Mouse (Mus musculus): ENCODE results near the gene Hoxc4. TPM values are rescaled to one million over a fixed set of nuclear protein-coding genes. Genes with fewer than 3 reads are reported as not detected.

The Hoxc4 gene
- total RNA-seq, 1 experiment: 0.31 TPM

DNA sequence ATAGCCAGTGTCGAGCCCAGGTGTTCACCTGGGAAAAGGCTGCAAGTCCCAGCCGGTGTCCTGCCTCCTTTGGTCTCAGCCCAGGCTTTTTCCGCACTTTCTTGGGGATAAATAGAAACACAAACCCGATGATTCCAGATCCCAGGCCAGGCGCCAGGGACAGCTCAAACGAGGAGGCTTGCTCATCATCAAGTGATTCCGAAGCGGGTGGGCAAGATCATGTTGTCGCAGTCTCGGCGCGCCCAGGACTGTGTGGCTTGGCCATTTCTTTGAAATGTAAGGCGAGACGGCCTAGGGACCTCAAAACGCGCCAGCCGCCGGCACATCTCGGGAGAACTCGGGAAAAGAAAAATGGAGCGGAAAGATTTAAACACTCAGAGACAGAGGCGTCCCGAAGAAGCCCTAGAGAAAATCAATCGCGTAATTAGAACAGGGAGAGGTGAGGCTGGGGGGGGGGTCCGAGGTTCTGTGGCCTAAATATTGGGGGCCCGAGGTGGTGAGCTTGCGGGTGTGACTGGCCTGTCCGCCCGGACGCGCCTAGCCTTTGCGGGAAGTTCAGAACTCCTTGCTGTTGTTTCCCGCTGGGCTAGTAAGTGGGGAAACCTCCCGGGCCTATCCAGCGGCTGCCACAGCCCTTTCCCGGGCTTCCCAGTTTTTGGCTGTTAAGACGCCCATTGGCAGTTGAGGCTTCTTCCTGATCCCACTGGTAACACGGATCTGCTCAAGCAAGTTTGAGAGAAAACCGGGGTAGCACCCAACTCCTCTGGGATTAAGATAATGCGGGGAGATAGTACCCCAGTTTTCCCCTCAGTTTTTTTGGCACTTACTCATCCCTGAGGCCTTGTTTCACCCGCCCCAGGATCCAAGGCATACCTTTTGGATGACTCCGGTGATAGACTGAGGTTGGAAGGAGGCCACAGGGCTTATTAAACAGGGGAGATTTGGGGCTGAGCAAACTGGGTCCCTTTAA lies 8.8 kb downstream of the Hoxc4 start:
- in situ Hi-C loops (cut with MboI; ENCODE audit: low sequenced_read_pairs in 2 of 2, unreplicated experiment in 2 of 2): no loop called here
- TF ChIP-seq CHD2 (IDR thresholded peaks at IDR 0.05; ENCODE audit: low read depth, low read length): no peak
- no peak for TF ChIP-seq ZNF384 (IDR thresholded peaks at IDR 0.05; ENCODE audit: low read depth, low read length)
- no peak for TF ChIP-seq HCFC1 (IDR thresholded peaks at IDR 0.05; ENCODE audit: borderline replicate concordance, insufficient read depth, low read length)
- no peak for TF ChIP-seq ZC3H11A (IDR thresholded peaks at IDR 0.05; ENCODE audit: borderline replicate concordance, low read depth, low read length)
- TF ChIP-seq MAFK (IDR thresholded peaks at IDR 0.05; ENCODE audit: insufficient read depth, low read depth, low read length): no peak
- Histone ChIP-seq H3K9ac (ENCODE audit: insufficient read depth, low read depth, low read length, poor library complexity, severe bottlenecking) (0 out of 2 replicates have a peak overlapping the region, but pooled peaks have one; percentile 4), H3K4me3 (ENCODE audit: insufficient read depth in 1 of 2, low read depth in 1 of 2, low read length in 2 of 2, poor library complexity in 1 of 2, severe bottlenecking in 1 of 2) (peak overlapping the region in 1 of 2 experiments; percentile 11; a peak in 1 of 4 replicates), H3K27ac (ENCODE audit: insufficient read depth, low read depth, low read length, poor library complexity, severe bottlenecking) (no peak overlapping the region), H3K4me1 (ENCODE audit: control insufficient read depth in 2 of 2, insufficient read depth in 2 of 2, low read length in 2 of 2, poor library complexity in 1 of 2) (no peaks in the 10 kb centered on the region), H3K9me3 (ENCODE audit: control insufficient read depth, insufficient read depth, low read depth, low read length) (no peaks in the 10 kb centered on the region), H3K36me3 (ENCODE audit: control insufficient read depth, insufficient read depth, low read length, poor library complexity, severe bottlenecking) (no peaks in the 10 kb centered on the region)
- no peak for DNase-seq (ENCODE audit: low read depth, low spot score)

DNA sequence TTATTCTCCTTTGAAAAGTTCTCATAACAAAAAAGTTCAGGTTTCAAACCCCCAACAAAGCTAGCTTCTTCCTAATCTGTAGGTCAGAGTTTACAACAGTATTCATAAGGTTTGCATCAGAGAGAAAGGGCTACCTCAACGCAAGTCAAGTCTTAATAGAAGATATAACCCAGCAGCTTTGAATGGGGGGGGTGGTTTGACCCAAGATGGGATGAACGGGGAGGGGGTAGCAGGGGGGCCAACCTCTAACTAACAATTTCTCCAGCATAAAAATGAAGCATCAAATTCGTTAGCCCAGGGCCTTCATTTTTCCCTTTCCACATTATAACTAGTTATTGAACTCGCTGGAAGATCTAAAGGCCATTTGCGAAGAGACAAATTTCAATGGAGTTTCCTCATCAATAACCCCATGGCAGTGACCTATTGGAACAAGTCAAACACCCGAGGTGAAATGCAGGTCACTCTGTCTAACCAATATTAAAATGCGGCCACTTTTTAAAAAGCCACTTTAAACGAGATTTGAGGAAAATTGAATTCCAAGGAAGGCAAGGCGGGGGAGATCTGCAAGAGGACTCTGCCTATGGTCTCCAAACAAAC lies 10.3 kb downstream of the Hoxc4 start:
- in situ Hi-C loops (cut with MboI; ENCODE audit: low sequenced_read_pairs in 2 of 2, unreplicated experiment in 2 of 2): no loop called here
- TF ChIP-seq ZNF384 (IDR thresholded peaks at IDR 0.05; ENCODE audit: low read depth, low read length) (no peak), HCFC1 (IDR thresholded peaks at IDR 0.05; ENCODE audit: borderline replicate concordance, insufficient read depth, low read length) (no peak), ZC3H11A (IDR thresholded peaks at IDR 0.05; ENCODE audit: borderline replicate concordance, low read depth, low read length) (no peak), MAFK (IDR thresholded peaks at IDR 0.05; ENCODE audit: insufficient read depth, low read depth, low read length) (no peak)
- Histone ChIP-seq H3K4me3 (ENCODE audit: insufficient read depth in 1 of 2, low read depth in 1 of 2, low read length in 2 of 2, poor library complexity in 1 of 2, severe bottlenecking in 1 of 2) (no peak overlapping the region), H3K9ac (ENCODE audit: insufficient read depth, low read depth, low read length, poor library complexity, severe bottlenecking) (no peak overlapping the region), H3K9me3 (ENCODE audit: control insufficient read depth, insufficient read depth, low read depth, low read length) (no peaks in the 10 kb centered on the region), H3K27ac (ENCODE audit: insufficient read depth, low read depth, low read length, poor library complexity, severe bottlenecking) (no peak overlapping the region), H3K36me3 (ENCODE audit: control insufficient read depth, insufficient read depth, low read length, poor library complexity, severe bottlenecking) (no peaks in the 10 kb centered on the region), H3K4me1 (ENCODE audit: control insufficient read depth in 2 of 2, insufficient read depth in 2 of 2, low read length in 2 of 2, poor library complexity in 1 of 2) (no peaks in the 10 kb centered on the region)
- no peak for DNase-seq (ENCODE audit: low read depth, low spot score)

DNA sequence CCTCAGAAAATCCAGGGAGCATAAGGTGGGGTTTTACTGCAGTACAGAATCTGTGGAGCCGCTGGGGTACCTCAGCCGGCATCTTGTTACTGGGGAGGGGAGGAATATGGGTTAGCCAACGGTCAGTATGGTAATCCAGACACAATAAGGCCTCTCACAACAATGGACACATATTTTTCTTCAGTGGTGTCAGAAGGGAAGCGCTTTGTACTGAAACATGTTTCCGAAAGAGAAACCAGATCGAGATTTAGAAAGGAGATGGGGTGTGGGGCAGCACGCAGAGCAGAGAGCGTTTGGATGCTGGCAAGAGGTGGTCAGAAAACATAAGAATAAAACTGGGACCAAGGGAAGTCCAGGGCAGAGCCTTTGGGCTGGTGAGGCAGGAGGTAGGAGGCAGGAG lies 11.4 kb downstream of the Hoxc4 start:
- no peak overlapping the region for H3K4me3 ChIP-seq (ENCODE audit: insufficient read depth in 1 of 2, low read depth in 1 of 2, low read length in 2 of 2, poor library complexity in 1 of 2, severe bottlenecking in 1 of 2)
- no peak for TF ChIP-seq HCFC1 (IDR thresholded peaks at IDR 0.05; ENCODE audit: borderline replicate concordance, insufficient read depth, low read length)
- TF ChIP-seq MAFK (IDR thresholded peaks at IDR 0.05; ENCODE audit: insufficient read depth, low read depth, low read length): no peak
- no peak for TF ChIP-seq ZC3H11A (IDR thresholded peaks at IDR 0.05; ENCODE audit: borderline replicate concordance, low read depth, low read length)
- TF ChIP-seq CHD2 (IDR thresholded peaks at IDR 0.05; ENCODE audit: low read depth, low read length): no peak
- TF ChIP-seq ZNF384 (IDR thresholded peaks at IDR 0.05; ENCODE audit: low read depth, low read length): no peak
- in situ Hi-C loops (cut with MboI; ENCODE audit: low sequenced_read_pairs in 2 of 2, unreplicated experiment in 2 of 2): no loop called here

DNA sequence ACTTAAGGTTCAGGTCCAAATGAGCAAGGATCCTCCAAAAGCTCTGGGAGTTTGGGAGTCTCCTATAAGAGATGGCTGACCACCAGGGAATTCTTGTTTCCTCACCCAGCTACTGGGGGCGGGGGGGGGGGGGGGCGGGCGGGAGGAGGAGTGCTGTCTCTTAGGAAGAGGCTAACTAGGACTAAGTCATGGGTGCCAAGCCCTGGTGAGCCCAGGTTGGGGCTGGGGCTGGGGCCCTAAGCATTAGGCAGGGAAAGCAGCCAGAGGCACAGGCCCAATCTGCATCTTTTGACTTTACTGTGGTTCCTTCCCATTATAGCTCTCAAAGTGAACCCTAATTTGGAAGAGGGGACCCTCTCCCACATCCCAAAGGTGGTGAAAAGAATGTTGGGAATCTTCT lies 13.4 kb downstream of the Hoxc4 start:
- DNase-seq (ENCODE audit: low read depth, low spot score): no peak
- in situ Hi-C loops (cut with MboI; ENCODE audit: low sequenced_read_pairs in 2 of 2, unreplicated experiment in 2 of 2): no loop called here
- Histone ChIP-seq H3K4me1 (ENCODE audit: control insufficient read depth in 2 of 2, insufficient read depth in 2 of 2, low read length in 2 of 2, poor library complexity in 1 of 2) (0 out of 4 replicates have a peak, but pooled peaks cover 0 to 2% of the 10 kb centered on the region in 2 experiments), H3K27ac (ENCODE audit: insufficient read depth, low read depth, low read length, poor library complexity, severe bottlenecking) (no peak overlapping the region), H3K36me3 (ENCODE audit: control insufficient read depth, insufficient read depth, low read length, poor library complexity, severe bottlenecking) (no peaks in the 10 kb centered on the region), H3K9me3 (ENCODE audit: control insufficient read depth, insufficient read depth, low read depth, low read length) (no peaks in the 10 kb centered on the region), H3K4me3 (ENCODE audit: insufficient read depth in 1 of 2, low read depth in 1 of 2, low read length in 2 of 2, poor library complexity in 1 of 2, severe bottlenecking in 1 of 2) (no peak overlapping the region), H3K9ac (ENCODE audit: insufficient read depth, low read depth, low read length, poor library complexity, severe bottlenecking) (no peak overlapping the region)
- TF ChIP-seq HCFC1 (IDR thresholded peaks at IDR 0.05; ENCODE audit: borderline replicate concordance, insufficient read depth, low read length) (no peak), MAFK (IDR thresholded peaks at IDR 0.05; ENCODE audit: insufficient read depth, low read depth, low read length) (no peak), CHD2 (IDR thresholded peaks at IDR 0.05; ENCODE audit: low read depth, low read length) (no peak), ZNF384 (IDR thresholded peaks at IDR 0.05; ENCODE audit: low read depth, low read length) (no peak), ZC3H11A (IDR thresholded peaks at IDR 0.05; ENCODE audit: borderline replicate concordance, low read depth, low read length) (no peak)

More for the DNA sequence above, 11.4 kb downstream of the Hoxc4 start:
- Histone ChIP-seq H3K27ac (ENCODE audit: insufficient read depth, low read depth, low read length, poor library complexity, severe bottlenecking) (no peak overlapping the region), H3K9me3 (ENCODE audit: control insufficient read depth, insufficient read depth, low read depth, low read length) (no peaks in the 10 kb centered on the region), H3K36me3 (ENCODE audit: control insufficient read depth, insufficient read depth, low read length, poor library complexity, severe bottlenecking) (no peaks in the 10 kb centered on the region), H3K4me1 (ENCODE audit: control insufficient read depth in 2 of 2, insufficient read depth in 2 of 2, low read length in 2 of 2, poor library complexity in 1 of 2) (0 out of 4 replicates have a peak, but pooled peaks cover 0 to 2% of the 10 kb centered on the region in 2 experiments), H3K9ac (ENCODE audit: insufficient read depth, low read depth, low read length, poor library complexity, severe bottlenecking) (no peak overlapping the region)
- no peak for DNase-seq (ENCODE audit: low read depth, low spot score)
